Mouse (Mus musculus): ENCODE data around the gene BC004004. TPM values are rescaled to one million over a fixed set of nuclear protein-coding genes. Genes with fewer than 3 reads are reported as not detected.
"Not testable (repeated sequence)": the region's sequence is repeated elsewhere in the genome, so short reads cannot be mapped to it uniquely, and the experiment has no call there.

Gene BC004004
- polyA plus RNA-seq, 1 experiment = 102 TPM

DNA sequence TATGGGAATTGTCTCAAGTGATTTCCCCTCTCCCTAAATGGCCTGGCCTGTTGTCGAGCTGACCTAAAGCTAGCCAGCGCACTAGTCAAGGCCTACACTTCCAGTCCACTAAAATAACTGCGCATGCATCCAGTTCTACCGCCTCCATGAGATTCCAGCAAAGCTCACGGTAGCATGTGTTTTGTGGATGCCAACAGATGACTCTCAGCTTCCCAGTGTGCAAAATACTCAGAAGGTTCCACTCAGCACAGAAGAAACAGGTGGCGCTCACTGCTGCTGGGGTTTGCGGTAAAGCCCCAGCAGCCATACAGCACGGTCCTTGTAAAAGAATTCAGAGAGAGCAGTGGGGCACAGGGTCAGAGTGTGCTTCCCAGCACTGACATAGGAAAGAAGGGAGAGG, 43.0 kb downstream of the BC004004 start:
- Histone ChIP-seq H3K4me1 (ENCODE audit: control insufficient read depth, insufficient read depth, low read length) (no peaks in the 10 kb centered on the region), H3K27me3 (ENCODE audit: control insufficient read depth, insufficient read depth, low read length) (no peaks in the 10 kb centered on the region), H3K27ac (ENCODE audit: insufficient read depth, low read length) (no peak overlapping the region), H3K4me3 (replicated peaks; ENCODE audit: insufficient read depth, low read depth, low read length) (no peak overlapping the region)
- TF ChIP-seq POLR2A (IDR thresholded peaks at IDR 0.05; ENCODE audit: borderline replicate concordance, insufficient read depth, low read length) = no peak
- TF ChIP-seq CTCF (IDR thresholded peaks at IDR 0.05; ENCODE audit: borderline replicate concordance, insufficient read depth, low read depth, low read length) = no peak
- 85% methylated on average over 8 of the region's 8 CpGs for WGBS
- DNase-seq = no peak

GRCm38 (mm10) chr17:29312082-29312481, 43.5 kb downstream of the BC004004 start:
- H3K4me1 ChIP-seq (ENCODE audit: control insufficient read depth, insufficient read depth, low read length) = no peaks in the 10 kb centered on the region

DNA sequence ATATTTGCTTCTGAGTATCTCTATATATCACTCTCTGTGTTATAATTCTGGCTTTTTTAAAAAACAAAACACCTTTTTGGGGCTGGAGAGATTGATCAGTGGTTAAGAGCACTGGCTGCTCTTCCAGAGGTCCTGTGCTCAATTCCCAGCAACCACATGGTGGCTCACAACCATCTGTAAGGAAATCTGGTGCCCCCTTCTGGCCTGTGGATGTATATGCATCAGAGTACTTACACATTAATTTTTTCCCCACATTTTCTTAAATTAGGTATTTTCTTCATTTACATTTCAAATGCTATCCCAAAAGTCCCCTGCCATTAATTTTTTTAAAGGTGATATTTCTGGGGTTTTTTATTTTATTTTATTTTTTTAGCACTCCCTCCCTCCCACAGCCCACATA, 44.7 kb downstream of the BC004004 start:
- H3K4me3 ChIP-seq (replicated peaks; ENCODE audit: insufficient read depth, low read depth, low read length) = no peak overlapping the region
- TF ChIP-seq CTCF (IDR thresholded peaks at IDR 0.05; ENCODE audit: borderline replicate concordance, insufficient read depth, low read depth, low read length) (no peak), POLR2A (IDR thresholded peaks at IDR 0.05; ENCODE audit: borderline replicate concordance, insufficient read depth, low read length) (no peak)
- H3K27ac ChIP-seq (ENCODE audit: insufficient read depth, low read length) = no peak overlapping the region
- DNase-seq = no peak
- no peaks in the 10 kb centered on the region for H3K27me3 ChIP-seq (ENCODE audit: control insufficient read depth, insufficient read depth, low read length)
- no peaks in the 10 kb centered on the region for H3K4me1 ChIP-seq (ENCODE audit: control insufficient read depth, insufficient read depth, low read length)

More at GRCm38 (mm10) chr17:29312082-29312481, 43.5 kb downstream of the BC004004 start:
- Histone ChIP-seq H3K27me3 (ENCODE audit: control insufficient read depth, insufficient read depth, low read length) (no peaks in the 10 kb centered on the region), H3K27ac (ENCODE audit: insufficient read depth, low read length) (no peak overlapping the region), H3K4me3 (replicated peaks; ENCODE audit: insufficient read depth, low read depth, low read length) (no peak overlapping the region)
- TF ChIP-seq CTCF (IDR thresholded peaks at IDR 0.05; ENCODE audit: borderline replicate concordance, insufficient read depth, low read depth, low read length) (no peak), POLR2A (IDR thresholded peaks at IDR 0.05; ENCODE audit: borderline replicate concordance, insufficient read depth, low read length) (no peak)
- 99% methylated on average over 2 of the region's 2 CpGs for WGBS
- no peak for DNase-seq

DNA sequence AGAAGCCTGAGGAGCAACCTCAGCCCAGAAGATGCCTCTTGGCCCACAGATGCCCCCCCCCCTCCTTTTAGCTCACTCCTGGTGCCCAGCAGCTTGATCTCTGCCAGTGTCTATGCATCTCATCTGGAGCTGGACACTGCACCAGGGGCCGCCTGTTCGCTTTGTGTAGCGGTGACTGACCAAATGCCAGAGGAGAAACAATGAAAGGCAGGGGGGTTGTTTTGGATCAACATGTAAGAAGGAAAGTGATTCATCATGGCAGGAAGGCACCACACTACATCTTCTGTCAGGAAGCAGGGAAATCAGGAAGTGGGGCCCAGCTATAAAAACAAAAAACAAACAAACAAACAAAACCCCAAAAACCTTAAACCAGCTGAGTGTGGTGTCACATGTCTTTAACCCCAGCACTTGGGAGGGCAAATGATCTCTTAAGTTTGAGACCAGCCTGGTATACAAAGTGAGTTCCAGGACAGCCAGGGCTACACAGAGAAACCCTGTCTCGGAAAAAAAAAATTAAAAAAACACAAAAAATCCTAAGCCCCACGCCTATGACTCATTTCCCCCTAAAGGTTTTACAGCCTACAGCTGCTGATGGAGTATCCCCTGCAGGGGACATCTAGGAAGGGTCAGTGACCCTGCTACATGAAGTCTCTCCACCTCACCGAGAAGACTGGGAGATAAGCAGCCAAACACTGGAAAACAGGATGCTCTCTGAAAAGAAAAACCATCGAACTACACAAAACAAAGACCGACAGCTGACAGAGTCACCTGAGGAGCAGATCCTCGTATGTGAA, 47.3 kb downstream of the BC004004 start:
- WGBS = 67% methylated on average over 9 of the region's 9 CpGs
- Histone ChIP-seq H3K4me1 (ENCODE audit: control insufficient read depth, insufficient read depth, low read length) (no peaks in the 10 kb centered on the region), H3K27me3 (ENCODE audit: control insufficient read depth, insufficient read depth, low read length) (no peaks in the 10 kb centered on the region), H3K4me3 (replicated peaks; ENCODE audit: insufficient read depth, low read depth, low read length) (no peak overlapping the region), H3K27ac (ENCODE audit: insufficient read depth, low read length) (no peak overlapping the region)
- no peak for DNase-seq
- TF ChIP-seq POLR2A (IDR thresholded peaks at IDR 0.05; ENCODE audit: borderline replicate concordance, insufficient read depth, low read length) (no peak), CTCF (IDR thresholded peaks at IDR 0.05; ENCODE audit: borderline replicate concordance, insufficient read depth, low read depth, low read length) (no peak)

GRCm38 (mm10) chr17:29316891-29317290, 48.3 kb downstream of the BC004004 start:
- no peaks in the 10 kb centered on the region for H3K27me3 ChIP-seq (ENCODE audit: control insufficient read depth, insufficient read depth, low read length)
- no peak overlapping the region for H3K27ac ChIP-seq (ENCODE audit: insufficient read depth, low read length)
- WGBS = 77% methylated on average over 3 of the region's 3 CpGs
- no peaks in the 10 kb centered on the region for H3K4me1 ChIP-seq (ENCODE audit: control insufficient read depth, insufficient read depth, low read length)
- H3K4me3 ChIP-seq (replicated peaks; ENCODE audit: insufficient read depth, low read depth, low read length) = no peak overlapping the region
- TF ChIP-seq CTCF (IDR thresholded peaks at IDR 0.05; ENCODE audit: borderline replicate concordance, insufficient read depth, low read depth, low read length) (no peak), POLR2A (IDR thresholded peaks at IDR 0.05; ENCODE audit: borderline replicate concordance, insufficient read depth, low read length) (no peak)
- DNase-seq = no peak

DNA sequence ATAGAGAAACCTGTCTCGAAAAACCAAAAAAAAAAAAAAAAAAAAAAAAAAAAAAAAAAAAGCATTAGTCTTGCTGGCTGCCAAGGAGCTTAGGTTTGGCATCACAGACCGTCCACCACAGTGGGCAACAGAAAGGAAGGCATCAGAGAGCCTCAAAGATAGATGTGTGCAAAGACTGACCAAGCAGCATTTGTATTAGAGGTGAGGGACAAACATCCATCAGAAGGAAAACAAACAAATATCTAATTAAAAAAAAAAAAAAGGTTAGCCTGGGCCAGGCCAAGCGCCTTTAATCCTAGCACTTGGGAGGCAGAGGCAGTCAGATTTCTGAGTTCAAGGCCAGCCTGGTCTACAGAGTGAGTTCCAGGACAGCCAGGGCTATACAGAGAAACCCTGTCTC, 48.8 kb downstream of the BC004004 start, which contains the start of gene Pi16:
Gene Pi16, plus strand, starts transcription at position 301 of the 400 bp plus-strand sequence.
- H3K4me1 ChIP-seq (ENCODE audit: control insufficient read depth, insufficient read depth, low read length); H3K4me3 ChIP-seq (replicated peaks; ENCODE audit: insufficient read depth, low read depth, low read length); DNase-seq; H3K27ac ChIP-seq (ENCODE audit: insufficient read depth, low read length); H3K27me3 ChIP-seq (ENCODE audit: control insufficient read depth, insufficient read depth, low read length): not testable (repeated sequence)
- WGBS = 87% methylated on average over 3 of the region's 3 CpGs

GRCm38 (mm10) chr17:29318731-29319250, 50.2 kb downstream of the BC004004 start:
- no peak overlapping the region for H3K27ac ChIP-seq (ENCODE audit: insufficient read depth, low read length)
- WGBS = 66% methylated on average over 6 of the region's 6 CpGs
- DNase-seq = no peak
- TF ChIP-seq POLR2A (IDR thresholded peaks at IDR 0.05; ENCODE audit: borderline replicate concordance, insufficient read depth, low read length) = no peak
- TF ChIP-seq CTCF (IDR thresholded peaks at IDR 0.05; ENCODE audit: borderline replicate concordance, insufficient read depth, low read depth, low read length) = no peak
- no peak overlapping the region for H3K4me3 ChIP-seq (replicated peaks; ENCODE audit: insufficient read depth, low read depth, low read length)
- H3K4me1 ChIP-seq (ENCODE audit: control insufficient read depth, insufficient read depth, low read length) = no peaks in the 10 kb centered on the region
- H3K27me3 ChIP-seq (ENCODE audit: control insufficient read depth, insufficient read depth, low read length) = no peaks in the 10 kb centered on the region

GRCm38 (mm10) chr17:29319476-29319875, 50.9 kb downstream of the BC004004 start:
- Histone ChIP-seq H3K4me1 (ENCODE audit: control insufficient read depth, insufficient read depth, low read length) (no peaks in the 10 kb centered on the region), H3K4me3 (replicated peaks; ENCODE audit: insufficient read depth, low read depth, low read length) (no peak overlapping the region), H3K27me3 (ENCODE audit: control insufficient read depth, insufficient read depth, low read length) (no peaks in the 10 kb centered on the region), H3K27ac (ENCODE audit: insufficient read depth, low read length) (no peak overlapping the region)
- DNase-seq = no peak
- 94% methylated on average over 7 of the region's 7 CpGs for WGBS
- TF ChIP-seq POLR2A (IDR thresholded peaks at IDR 0.05; ENCODE audit: borderline replicate concordance, insufficient read depth, low read length) (no peak), CTCF (IDR thresholded peaks at IDR 0.05; ENCODE audit: borderline replicate concordance, insufficient read depth, low read depth, low read length) (no peak)

Data from cerebellum, adult 2 months (tissue).